Mouse (Mus musculus) CH12.LX (cell line): ENCODE data around the gene Bcas3. TPM values are rescaled to one million over a fixed set of nuclear protein-coding genes. Genes with fewer than 3 reads are reported as not detected.

Source experiments
- DNase-seq: peaks from one replicate; pipeline ENCODE4 v3.0.0-alpha.2; 2013; ENCODE audit errors: extremely low read depth
- H3K27ac ChIP-seq: 2 replicates; pipeline ENCODE4 v1.5.1; 2012; ENCODE audit warnings: low read depth, mild to moderate bottlenecking, control low read depth, moderate library complexity; ENCODE audit not compliant: insufficient read depth
- H3K27me3 ChIP-seq: replicated peaks from 2 replicates; pipeline ENCODE3; 2012; ENCODE audit warnings: inconsistent platforms
- H3K36me3 ChIP-seq, 2 experiments: replicated peaks in 1 of 2; 2 replicates each; pipeline versions ENCODE3 to v1.6.1; 2012; ENCODE audit warnings: inconsistent platforms in 1 of 2, low read length in 1 of 2, mild to moderate bottlenecking in 1 of 2, mixed read lengths in 1 of 2, moderate library complexity in 1 of 2; ENCODE audit not compliant: control insufficient read depth in 1 of 2, insufficient read depth in 1 of 2
- H3K4me1 ChIP-seq, 2 experiments: 2 replicates each; pipeline ENCODE4 v1.6.1; 2012; ENCODE audit warnings: inconsistent platforms in 1 of 2, moderate library complexity in 1 of 2; ENCODE audit not compliant: insufficient read depth in 2 of 2, control insufficient read depth in 1 of 2
- H3K4me2 ChIP-seq: 2 replicates; pipeline ENCODE4 v1.6.1; 2012; ENCODE audit warnings: low read depth, mild to moderate bottlenecking, control low read depth; ENCODE audit not compliant: poor library complexity, insufficient read depth, severe bottlenecking
- H3K4me3 ChIP-seq, 3 experiments: fragments of 150-350 bp in 1 of 3; sonication (generic) in 1 of 3; replicated peaks in 1 of 3; 2 replicates each; pipeline versions ENCODE3 to v1.5.1; 2011 to 2012; ENCODE audit warnings: low read depth in 2 of 3, low read length in 2 of 3, mild to moderate bottlenecking in 2 of 3, moderate library complexity in 2 of 3, control low read depth in 1 of 3, improper control_type of control experiment in 1 of 3, inconsistent platforms in 1 of 3, mixed read lengths in 1 of 3; ENCODE audit not compliant: poor library complexity in 1 of 3
- H3K79me2 ChIP-seq: replicated peaks from 2 replicates; pipeline ENCODE4 v1.6.1; 2012; ENCODE audit warnings: mild to moderate bottlenecking, moderate library complexity; ENCODE audit not compliant: control insufficient read depth, poor library complexity, insufficient read depth, severe bottlenecking; ENCODE audit errors: extremely low read depth
- H3K9ac ChIP-seq: 2 replicates; pipeline ENCODE4 v1.6.1; 2012; ENCODE audit warnings: low read depth, mild to moderate bottlenecking, control low read depth, moderate library complexity; ENCODE audit not compliant: insufficient read depth
- H3K9me3 ChIP-seq: replicated peaks from 2 replicates; pipeline ENCODE3; 2012; ENCODE audit warnings: low read length, inconsistent platforms, mixed read lengths
- E2F4 ChIP-seq: IDR thresholded peaks from 2 replicates; pipeline ENCODE4 v1.6.1; 2011; ENCODE audit warnings: low read depth, low read length, improper control_type of control experiment; ENCODE audit not compliant: insufficient replicate concordance
- EP300 ChIP-seq: IDR thresholded peaks from 2 replicates; pipeline ENCODE4 v1.6.1; 2011; ENCODE audit warnings: low read length, improper control_type of control experiment
- HCFC1 ChIP-seq: IDR thresholded peaks from 2 replicates; pipeline ENCODE4 v1.6.1; 2012; ENCODE audit warnings: low read depth, mild to moderate bottlenecking, inconsistent platforms, low read length, improper control_type of control experiment
- IRF4 ChIP-seq: IDR thresholded peaks from 2 replicates; pipeline ENCODE4 v1.6.1; 2014; ENCODE audit warnings: low read depth, mild to moderate bottlenecking, inconsistent platforms, low read length, improper control_type of control experiment
- KAT2A ChIP-seq: IDR thresholded peaks from 2 replicates; pipeline ENCODE4 v1.6.1; 2012; ENCODE audit warnings: low read length, improper control_type of control experiment, inconsistent platforms; ENCODE audit not compliant: insufficient replicate concordance
- MAFK ChIP-seq: IDR thresholded peaks from 2 replicates; pipeline ENCODE4 v1.6.1; 2011; ENCODE audit warnings: low read length, improper control_type of control experiment; ENCODE audit not compliant: insufficient replicate concordance
- MXI1 ChIP-seq: IDR thresholded peaks from 2 replicates; pipeline ENCODE4 v1.6.1; 2011; ENCODE audit warnings: mild to moderate bottlenecking, low read depth, low read length, improper control_type of control experiment
- MYC ChIP-seq: IDR thresholded peaks from 2 replicates; pipeline ENCODE4 v1.6.1; 2011; ENCODE audit warnings: low read depth, mild to moderate bottlenecking, improper control_type of control experiment, low read length
- RCOR1 ChIP-seq: conservative IDR thresholded peaks from 2 replicates; pipeline ENCODE4 v1.6.1; 2012; ENCODE audit warnings: low read depth, mild to moderate bottlenecking, inconsistent platforms, low read length, improper control_type of control experiment
- SIN3A ChIP-seq: IDR thresholded peaks from 2 replicates; pipeline ENCODE4 v1.6.1; 2012; ENCODE audit warnings: low read length, improper control_type of control experiment, inconsistent platforms
- SMC3 ChIP-seq: IDR thresholded peaks from 2 replicates; pipeline ENCODE4 v1.6.1; 2011; ENCODE audit warnings: low read depth, low read length, improper control_type of control experiment
- TBP ChIP-seq: conservative IDR thresholded peaks from 2 replicates; pipeline ENCODE4 v1.6.1; 2011; ENCODE audit warnings: low read depth, low read length, improper control_type of control experiment
- USF2 ChIP-seq: conservative IDR thresholded peaks from 2 replicates; pipeline ENCODE4 v1.6.1; 2011; ENCODE audit warnings: low read depth, low read length, improper control_type of control experiment
- ZC3H11A ChIP-seq: IDR thresholded peaks from 2 replicates; pipeline ENCODE4 v1.6.1; 2012; ENCODE audit warnings: low read depth, mild to moderate bottlenecking, inconsistent platforms, low read length, improper control_type of control experiment
- ZKSCAN1 ChIP-seq: IDR thresholded peaks from 2 replicates; pipeline ENCODE4 v1.6.1; 2012; ENCODE audit warnings: low read depth, inconsistent platforms, low read length, improper control_type of control experiment, borderline replicate concordance
- ZMIZ1 ChIP-seq: IDR thresholded peaks from 2 replicates; pipeline ENCODE4 v1.6.1; 2012; ENCODE audit warnings: low read depth, mild to moderate bottlenecking, inconsistent platforms, low read length, improper control_type of control experiment
- ZNF384 ChIP-seq: IDR thresholded peaks from 2 replicates; pipeline ENCODE4 v1.6.1; 2012; ENCODE audit warnings: low read depth, low read length, improper control_type of control experiment, inconsistent platforms
- dilution Hi-C: fragments of 300-500 bp; cut with MboI; formaldehyde crosslinking; loops from 2 replicates; pipeline ENCODE4 v1.14.3; 2020; ENCODE audit warnings: low sequenced_read_pairs; ENCODE audit not compliant: extremely low pct_unique_long_range_greater_than_20kb, extremely low pct_ligation_motif_present
- in situ Hi-C: fragments of 300-500 bp; cut with MboI; formaldehyde crosslinking; loops from 3 replicates; pipeline ENCODE4 v1.14.3; 2019; ENCODE audit warnings: low sequenced_read_pairs, low pct_ligation_motif_present, low pct_unique_long_range_greater_than_20kb, mixed read lengths
- polyA plus RNA-seq: library from polyadenylated mRNA; unstranded; fragments of >175 nt; gene quantifications from 2 replicates; pipeline ENCODE4 v1.2.1, GENCODE M21; 2012; ENCODE audit warnings: low read depth; ENCODE audit not compliant: insufficient read length
- total RNA-seq, 2 experiments: library from RNA; depleted of rRNA; stranded (reverse); fragments of 300-350 nt in 1 of 2; fragments of >200 nt in 1 of 2; gene quantifications; 2 replicates each; pipeline ENCODE4 v1.2.3; 2012 to 2014

The Bcas3 gene
- total and polyA plus RNA-seq, 3 experiments, result 8.2 to 21.3 (median 9.7) TPM

DNA sequence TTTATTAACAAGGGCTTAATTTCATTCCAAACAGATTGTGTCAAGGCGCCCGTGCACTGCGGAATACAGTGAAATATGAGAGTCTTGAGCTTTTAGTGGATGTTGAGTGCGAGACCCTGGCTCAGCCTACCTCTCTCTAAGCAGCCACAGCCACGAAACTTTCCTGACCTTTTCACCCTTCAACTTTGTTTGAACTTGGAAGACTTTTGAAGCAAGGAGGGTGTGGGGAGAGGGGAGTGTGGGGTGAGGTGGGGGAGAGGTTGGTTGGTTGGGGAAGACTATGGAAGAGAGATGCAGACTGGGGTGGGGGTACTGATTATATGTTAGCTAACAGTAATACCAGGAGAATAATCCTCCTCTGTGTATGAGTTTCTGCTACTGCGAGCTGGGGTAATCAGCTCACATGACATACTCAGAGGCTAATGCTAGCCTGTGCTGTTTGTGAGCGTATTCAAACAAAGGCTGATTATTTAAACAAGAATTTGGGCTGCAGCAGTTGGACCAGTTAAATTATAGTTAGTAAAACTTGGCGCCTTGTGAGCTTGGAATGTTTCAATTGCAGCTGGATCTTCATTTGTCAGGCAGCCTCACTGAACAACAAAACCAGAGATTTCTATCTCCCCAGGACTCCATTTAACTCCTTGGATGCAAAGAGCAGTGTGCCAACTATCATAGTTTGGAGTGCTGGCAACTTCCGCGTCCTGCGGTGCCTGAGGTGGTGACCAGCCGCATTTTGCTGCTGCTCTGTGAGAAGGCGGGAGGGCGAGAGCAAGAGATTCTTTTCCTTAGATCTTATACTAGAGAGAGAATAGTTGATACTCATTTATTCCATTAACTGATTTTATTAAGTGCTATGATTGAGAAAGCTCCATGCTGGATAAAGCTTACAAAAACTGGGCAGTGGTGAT, 343.8 kb downstream of the Bcas3 start:
- Histone ChIP-seq H3K4me1 (peaks cover 3 to 20% of the 10 kb centered on the region in 2 experiments; a peak in 3 of 4 replicates), H3K9me3 (no peaks in the 10 kb centered on the region), H3K36me3 (no peaks in the 10 kb centered on the region), H3K27me3 (no peaks in the 10 kb centered on the region), H3K4me3 (no peak overlapping the region), H3K79me2 (no peaks in the 10 kb centered on the region), H3K9ac (no peak overlapping the region), H3K27ac (no peak overlapping the region), H3K4me2 (no peak overlapping the region)
- in situ Hi-C loops, result no loop called here
- TF ChIP-seq MYC (no peak), SMC3 (no peak), ZKSCAN1 (no peak), ZMIZ1 (no peak)
- dilution Hi-C loops, result no loop called here
- no peak for DNase-seq

DNA sequence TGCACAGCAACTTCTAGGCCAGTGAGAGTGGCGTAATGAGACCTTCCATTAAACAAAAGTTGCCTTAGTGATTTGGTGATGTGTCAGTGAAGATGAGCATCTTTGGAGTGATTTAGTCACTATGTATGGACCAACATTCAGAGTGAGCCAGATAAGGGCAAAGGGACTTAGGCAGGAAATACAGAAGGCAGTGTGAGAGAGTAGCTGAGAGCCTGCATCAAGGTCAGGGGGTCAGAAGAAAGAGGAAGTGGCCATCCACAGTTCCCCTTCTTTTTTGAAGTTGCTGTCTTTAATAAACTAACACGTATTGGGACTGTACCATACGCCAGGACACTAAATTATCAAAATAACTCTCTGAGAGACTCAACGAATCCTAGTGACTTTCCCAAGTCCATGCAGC, 344.5 kb downstream of the Bcas3 start:
- H3K9ac ChIP-seq, result no peak overlapping the region
- in situ Hi-C loops, result no loop called here

DNA sequence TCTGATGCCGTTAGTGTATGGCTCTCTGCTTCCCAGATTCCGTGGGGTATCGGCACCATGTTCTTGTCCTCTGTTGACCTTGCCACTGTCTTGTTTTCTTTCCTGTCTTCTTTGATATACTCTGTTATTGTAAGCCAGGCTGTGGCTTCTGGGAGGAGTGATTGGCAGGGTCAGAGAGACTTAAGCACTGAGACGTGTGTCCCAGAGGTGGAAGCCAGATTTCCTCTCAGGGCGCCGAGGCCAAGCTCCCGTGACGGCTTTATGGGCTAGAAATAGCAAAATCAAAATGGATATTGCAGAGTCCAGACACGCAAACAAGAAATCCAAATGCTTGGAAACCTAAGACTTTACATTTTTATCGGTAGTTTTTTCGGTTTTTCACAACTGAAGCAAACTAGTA, 345.3 kb downstream of the Bcas3 start:
- no peak for DNase-seq
- in situ Hi-C loops (no loop called here), dilution Hi-C loops (no loop called here)
- no peaks in the 10 kb centered on the region for H3K36me3 ChIP-seq
- H3K9me3 ChIP-seq, result no peaks in the 10 kb centered on the region
- H3K4me1 ChIP-seq, result peaks cover 3 to 20% of the 10 kb centered on the region in 2 experiments; a peak in 3 of 4 replicates
- no peak overlapping the region for H3K4me2 ChIP-seq
- H3K9ac ChIP-seq, result no peak overlapping the region
- H3K4me3 ChIP-seq, result no peak overlapping the region
- no peaks in the 10 kb centered on the region for H3K79me2 ChIP-seq
- no peak overlapping the region for H3K27ac ChIP-seq
- no peaks in the 10 kb centered on the region for H3K27me3 ChIP-seq
- TF ChIP-seq USF2, result no peak
- no peak for TF ChIP-seq E2F4
- TF ChIP-seq ZNF384, result no peak
- TF ChIP-seq EP300, result no peak
- no peak for TF ChIP-seq IRF4
- no peak for TF ChIP-seq MAFK
- no peak for TF ChIP-seq SIN3A
- TF ChIP-seq KAT2A, result no peak
- no peak for TF ChIP-seq TBP

More for the DNA sequence above, 344.5 kb downstream of the Bcas3 start:
- TF ChIP-seq RCOR1, result no peak
- TF ChIP-seq E2F4, result no peak
- TF ChIP-seq IRF4, result peak; percentile 60; the same call in 1 of the 2 replicates
- TF ChIP-seq MXI1, result no peak
- TF ChIP-seq ZC3H11A, result no peak
- TF ChIP-seq USF2, result no peak
- TF ChIP-seq EP300, result peak; percentile 66
- no peak for TF ChIP-seq HCFC1
- DNase-seq, result peak; percentile 73
- Histone ChIP-seq H3K79me2 (no peaks in the 10 kb centered on the region), H3K4me1 (peaks cover 3 to 20% of the 10 kb centered on the region in 2 experiments; a peak in 3 of 4 replicates), H3K4me3 (no peak overlapping the region), H3K4me2 (no peak overlapping the region), H3K27ac (no peak overlapping the region), H3K9me3 (no peaks in the 10 kb centered on the region), H3K27me3 (no peaks in the 10 kb centered on the region), H3K36me3 (no peaks in the 10 kb centered on the region)
- dilution Hi-C loops, result no loop called here
